Mouse (Mus musculus) heart, postnatal 10 days (tissue): ENCODE measurements around the gene Dusp14. TPM values are rescaled to one million over a fixed set of nuclear protein-coding genes. Genes with fewer than 3 reads are reported as not detected.
A peak's percentile ranks its signal among the peaks of the same experiment; 100 is the strongest.

ENCODE experiments used
- DNase-seq, 2 experiments: peaks; one replicate each; pipeline ENCODE4 v3.0.0; 2021
- intact Hi-C: fragments of 180-260 bp; cut with DNase I; formaldehyde crosslinking; loops from one replicate; pipeline ENCODE4 v1.15.1; 2025
- total RNA-seq, 2 experiments: library from RNA; stranded (reverse); gene quantifications; 2 replicates each; pipeline ENCODE4 v1.2.3; 2021

The Dusp14 gene
- total RNA-seq, 2 experiments from 2014 or later, result 0.43 to 0.79 TPM

DNA sequence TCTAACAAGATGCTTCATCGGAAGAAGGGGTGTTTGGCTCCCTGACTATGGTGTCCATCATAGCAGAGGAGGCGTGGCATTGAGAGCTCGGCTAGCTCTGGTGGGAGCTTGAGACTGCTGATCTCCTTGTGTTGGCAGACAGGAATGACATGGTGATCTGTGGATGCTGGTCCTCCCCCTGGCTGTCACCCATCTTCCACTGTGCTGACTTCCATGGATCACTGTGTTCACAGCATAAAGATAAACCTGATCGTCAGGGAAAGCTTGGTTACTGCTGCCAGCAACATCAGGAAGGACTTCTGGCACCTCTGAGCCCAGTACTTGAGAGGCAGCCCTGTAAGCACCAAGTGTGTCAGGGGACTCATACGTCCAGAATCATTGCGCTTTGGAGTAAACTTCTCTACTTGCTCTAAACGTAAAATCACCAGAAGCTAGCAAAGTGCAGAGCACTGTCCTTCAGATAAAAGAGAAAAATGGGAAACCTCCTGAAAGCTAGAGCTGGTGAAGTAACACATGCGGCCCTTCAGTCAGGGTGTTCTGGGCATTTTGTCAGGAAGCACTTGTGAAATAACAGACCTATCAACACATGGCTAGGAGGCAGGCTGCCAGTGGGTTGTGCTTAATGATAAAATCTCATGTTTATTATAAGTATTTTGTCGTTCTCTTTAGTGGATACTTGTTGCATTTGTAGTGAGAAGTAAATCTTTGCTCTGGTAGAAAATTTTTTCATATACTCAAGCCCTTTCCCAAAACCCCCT, 40.6 kb downstream of the Dusp14 start:
- peak; percentile 88 to 89 for DNase-seq
- intact Hi-C loops, result no loop called here

GRCm38 (mm10) chr11:84027231-84027630, 41.8 kb downstream of the Dusp14 start:
- intact Hi-C loops, result no loop called here
- no peak for DNase-seq

GRCm38 (mm10) chr11:84016810-84017508, 52.1 kb downstream of the Dusp14 start:
- no peak for DNase-seq
- intact Hi-C loops, result no loop called here

GRCm38 (mm10) chr11:84016147-84016809, 52.8 kb downstream of the Dusp14 start:
- no peak for DNase-seq
- intact Hi-C loops, result no loop called here

GRCm38 (mm10) chr11:84013105-84013504, 56.0 kb downstream of the Dusp14 start:
- DNase-seq, result no peak
- intact Hi-C loops, result no loop called here

DNA sequence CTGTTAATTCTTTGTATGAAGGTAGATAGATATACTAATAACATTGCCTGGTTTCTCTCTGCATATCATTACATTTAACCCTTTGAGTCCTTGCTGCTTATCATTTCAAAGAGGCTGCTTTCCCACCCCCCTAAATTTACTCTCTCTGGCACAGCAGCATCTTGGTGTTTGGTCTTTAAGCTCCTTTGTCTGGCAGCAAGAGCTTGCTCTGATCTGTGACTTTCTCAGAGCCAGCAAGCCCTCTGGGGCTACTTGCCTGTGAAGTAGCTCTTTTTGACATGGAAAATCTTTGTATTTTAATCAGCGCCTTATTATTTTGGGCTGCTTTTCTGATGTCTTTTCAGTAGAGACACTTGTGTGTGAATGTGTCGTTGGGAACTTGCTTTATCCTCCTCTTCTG, 57.5 kb downstream of the Dusp14 start:
- intact Hi-C loops, result no loop called here
- no peak for DNase-seq

DNA sequence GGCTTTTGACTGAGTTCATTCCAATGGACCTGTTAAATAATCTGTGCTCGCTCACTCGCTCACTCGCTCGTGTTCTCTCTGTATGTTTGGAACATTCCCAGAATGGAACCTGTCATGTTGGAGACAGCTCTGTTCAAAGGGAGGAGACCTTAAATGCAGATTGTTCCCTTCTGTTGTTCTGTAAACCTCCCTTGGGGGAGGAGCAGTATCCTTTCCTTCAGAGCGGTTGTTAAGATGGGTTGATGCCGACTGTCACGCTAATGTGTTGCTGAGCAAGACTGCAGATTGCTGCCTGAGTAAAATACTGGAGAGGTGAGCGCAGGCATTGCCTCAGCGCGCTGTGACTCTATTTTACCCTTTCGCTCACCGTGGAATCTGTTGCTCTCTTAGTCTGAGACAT, 58.0 kb downstream of the Dusp14 start:
- intact Hi-C loops, result no loop called here

GRCm38 (mm10) chr11:84010411-84010810, 58.6 kb downstream of the Dusp14 start:
- no peak for DNase-seq
- intact Hi-C loops, result no loop called here

More for the DNA sequence above, 58.0 kb downstream of the Dusp14 start:
- DNase-seq, result no peak

DNA sequence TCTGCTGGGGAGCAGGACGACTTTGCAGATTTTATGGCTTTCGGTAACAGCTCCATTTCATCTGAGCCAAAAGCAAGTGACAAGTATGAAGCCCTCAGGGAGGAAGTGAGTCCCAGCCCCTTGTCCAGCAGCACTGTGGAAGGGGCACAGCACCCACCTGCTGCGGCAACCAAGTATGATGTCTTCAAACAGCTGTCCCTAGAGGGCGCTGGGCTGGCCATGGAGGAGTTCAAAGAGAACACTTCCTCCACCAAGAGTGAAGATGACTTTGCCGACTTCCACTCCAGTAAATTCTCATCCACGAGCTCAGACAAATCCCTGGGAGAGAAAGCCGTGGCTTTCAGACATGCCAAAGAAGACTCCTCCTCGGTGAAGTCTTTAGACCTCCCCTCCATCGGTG, 60.1 kb downstream of the Dusp14 start:
- intact Hi-C loops, result no loop called here
- DNase-seq, result no peak

GRCm38 (mm10) chr11:84003986-84004385, 65.1 kb downstream of the Dusp14 start:
- no peak for DNase-seq

DNA sequence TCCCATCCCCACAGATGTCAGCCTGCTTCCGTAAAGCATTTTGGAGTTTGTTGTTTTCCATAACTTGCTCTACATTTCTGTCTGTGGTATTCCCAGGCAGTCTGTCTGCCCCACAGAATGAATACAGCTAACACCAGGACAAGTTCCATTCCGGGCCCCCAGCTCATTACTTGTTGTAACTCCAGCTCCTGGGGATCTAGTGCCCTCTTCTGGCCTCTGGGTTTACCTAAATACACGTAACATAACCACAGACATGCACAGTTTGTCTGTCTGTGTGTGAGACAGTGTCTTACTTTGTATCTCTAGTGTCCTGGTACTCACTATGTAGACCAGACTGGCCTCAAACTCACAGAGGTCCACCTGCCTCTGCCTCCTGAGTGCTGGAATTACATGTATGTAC, 67.8 kb downstream of the Dusp14 start:
- intact Hi-C loops, result no loop called here
- DNase-seq, result no peak

More at GRCm38 (mm10) chr11:84003986-84004385, 65.1 kb downstream of the Dusp14 start:
- intact Hi-C loops, result no loop called here

DNA sequence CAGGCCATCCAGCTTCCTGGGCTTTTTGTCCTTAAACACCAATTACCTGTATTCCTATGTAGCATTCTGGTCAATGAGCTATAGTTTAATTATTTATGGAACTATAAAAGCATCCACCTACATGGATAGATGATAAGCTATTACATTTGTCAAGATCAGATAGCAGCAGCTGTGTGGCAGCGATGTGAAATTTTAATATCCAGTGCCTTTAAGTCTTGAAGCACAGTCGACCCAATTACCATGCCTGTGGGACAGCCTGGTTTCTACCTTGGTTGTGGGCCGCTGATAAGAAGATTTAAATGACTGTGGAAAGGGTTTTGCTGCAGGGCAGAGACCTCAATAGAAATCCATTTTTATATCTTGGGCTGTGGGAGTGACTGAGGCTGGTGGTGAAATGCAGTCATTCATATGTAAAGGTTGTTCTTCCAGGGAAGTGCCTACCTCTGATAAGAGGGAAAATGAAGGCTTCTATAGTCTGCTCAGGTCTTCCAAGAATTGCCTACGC, 69.6 kb downstream of the Dusp14 start:
- DNase-seq, result no peak
- intact Hi-C loops, result no loop called here

DNA sequence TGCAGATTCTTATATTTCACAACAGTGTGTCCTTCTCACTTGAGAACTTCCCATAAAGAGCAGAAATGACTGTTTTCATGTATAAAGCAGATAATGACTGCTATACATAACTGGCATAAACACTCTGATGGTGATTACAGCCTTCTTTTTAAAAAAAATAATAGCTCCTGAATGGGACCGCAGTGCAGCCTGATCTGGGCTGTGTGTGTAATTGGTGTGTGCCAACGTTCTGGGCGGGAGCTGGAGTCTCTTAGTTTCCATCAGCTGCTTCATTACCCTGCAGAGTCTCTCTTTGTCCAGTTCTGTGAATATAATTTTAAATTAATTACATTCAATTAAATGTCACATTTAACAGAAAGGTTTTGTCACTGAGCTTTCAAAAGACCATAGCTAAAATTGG, 70.1 kb downstream of the Dusp14 start:
- DNase-seq, result no peak
- intact Hi-C loops, result no loop called here

Other genes with a start within 250 kb of the Dusp14 start
- not detected for gene Hnf1b, start 219.2 kb downstream of the Dusp14 start, total RNA-seq
- gene Ddx52, start 127.2 kb downstream of the Dusp14 start, total RNA-seq, result 10 to 100 TPM; 12.3 to 12.4 TPM
- gene Synrg, start 104.8 kb downstream of the Dusp14 start, total RNA-seq, result 10 to 100 TPM; 20.2 to 25.8 TPM
- gene Tada2a, start 60.3 kb upstream of the Dusp14 start, total RNA-seq, result 1 to 10 TPM; 8.4 to 8.8 TPM
- 10 to 100 TPM; 15.6 to 16.6 TPM for gene Acaca, start 60.4 kb upstream of the Dusp14 start, total RNA-seq
- not detected for gene Gm11437, start 98.2 kb upstream of the Dusp14 start, total RNA-seq